Mouse (Mus musculus): Measurements from ENCODE around the gene Hlcs. TPM values are rescaled to one million over a fixed set of nuclear protein-coding genes. Genes with fewer than 3 reads are reported as not detected.

Hlcs gene
- polyA plus RNA-seq, 1 experiment from 2014 or later: 10.3 TPM

Small RNA genes within 50 kb of the gene (microRNA-seq; reads per million reads assigned to microRNA genes)
- not detected for gene Gm23062

Other genes with a start within 250 kb of the Hlcs start
- gene Sim2, start 228.6 kb downstream of the Hlcs start, polyA plus RNA-seq (2016; fragmentation: Nextera tagmentation; extraction: Ambion mirVana): 0.16 and 0.22 TPM in 2 replicates
- gene Ripply3, start 14.8 kb upstream of the Hlcs start, polyA plus RNA-seq (2016; fragmentation: Nextera tagmentation; extraction: Ambion mirVana): 3.5 and 4.1 TPM in 2 replicates
- 549 and 570 TPM in 2 replicates for gene Ttc3, start 57.0 kb upstream of the Hlcs start, polyA plus RNA-seq (2016; fragmentation: Nextera tagmentation; extraction: Ambion mirVana)
- gene Pigp, start 58.3 kb upstream of the Hlcs start, polyA plus RNA-seq (2016; fragmentation: Nextera tagmentation; extraction: Ambion mirVana): 107 and 118 TPM in 2 replicates
- 65.2 and 69.7 TPM in 2 replicates for gene Vps26c, start 213.3 kb upstream of the Hlcs start, polyA plus RNA-seq (2016; fragmentation: Nextera tagmentation; extraction: Ambion mirVana)

All from neural tube, embryonic 12.5 days (tissue).